Mouse (Mus musculus): ENCODE measurements around the gene Chic2. TPM values are rescaled to one million over a fixed set of nuclear protein-coding genes. Genes with fewer than 3 reads are reported as not detected.
A peak's percentile ranks its signal among the peaks of the same experiment; 100 is the strongest.

The Chic2 gene
- polyA plus RNA-seq, 1 experiment from 2014 or later, result 30.2 TPM

DNA sequence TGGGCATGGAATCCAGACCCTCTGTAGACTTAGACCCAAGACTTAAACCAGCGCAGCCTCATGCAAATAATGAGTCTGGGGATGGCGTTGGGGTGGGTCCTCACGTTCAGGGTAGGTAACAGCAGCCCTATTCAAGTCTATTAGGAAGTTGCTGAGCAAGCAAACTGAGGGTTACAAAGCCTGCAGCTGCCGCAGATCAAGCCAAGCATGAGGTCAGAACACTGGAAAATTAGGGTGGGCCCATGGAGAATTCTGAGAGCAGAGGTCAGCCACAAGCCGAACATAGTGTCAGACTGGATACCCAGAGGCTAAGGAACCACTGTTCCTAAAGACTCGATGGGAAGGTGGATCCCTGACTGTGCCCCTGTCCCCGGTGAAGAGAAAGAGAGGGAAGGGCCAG is 73.2 kb downstream of the Chic2 start:
- 60% methylated on average over 7 of the region's 7 CpGs for WGBS
- H3K27ac ChIP-seq (replicated peaks), result no peak overlapping the region
- peaks cover 18% of the 10 kb centered on the region for H3K4me1 ChIP-seq
- H3K36me3 ChIP-seq, result no peaks in the 10 kb centered on the region
- no peak overlapping the region for H3K9ac ChIP-seq (replicated peaks)
- no peaks in the 10 kb centered on the region for H3K9me3 ChIP-seq (replicated peaks)
- no peak overlapping the region for H3K4me2 ChIP-seq
- H3K4me3 ChIP-seq (replicated peaks), result no peak overlapping the region
- H3K27me3 ChIP-seq (replicated peaks), result peaks cover 14% of the 10 kb centered on the region
- no peak for ATAC-seq (ENCODE audit: low FRiP score)

DNA sequence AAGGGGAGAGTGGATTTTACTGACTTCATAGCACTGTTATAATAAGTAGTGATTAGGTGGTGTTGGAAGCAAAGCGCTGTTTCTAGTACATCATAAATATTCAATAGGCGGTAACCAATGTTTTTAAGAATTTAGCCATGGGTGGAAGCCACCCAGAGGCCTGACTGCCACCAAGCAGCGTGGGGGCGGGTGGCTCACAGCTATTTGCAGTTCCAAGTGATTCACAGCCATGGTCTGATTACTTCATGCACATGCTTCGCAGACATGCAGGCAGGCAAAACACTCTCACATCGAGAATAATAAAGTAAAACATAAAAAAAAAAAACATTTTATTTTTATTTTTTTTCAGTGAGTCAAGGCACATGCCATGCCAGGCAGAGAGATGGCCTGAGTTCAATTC is 75.2 kb downstream of the Chic2 start:
- no peak for ATAC-seq (ENCODE audit: low FRiP score)
- Histone ChIP-seq H3K4me3 (replicated peaks) (no peak overlapping the region), H3K9me3 (replicated peaks) (no peaks in the 10 kb centered on the region), H3K36me3 (no peaks in the 10 kb centered on the region), H3K27ac (replicated peaks) (no peak overlapping the region), H3K4me2 (no peak overlapping the region), H3K27me3 (replicated peaks) (peaks cover 13% of the 10 kb centered on the region), H3K4me1 (peaks cover 11% of the 10 kb centered on the region), H3K9ac (replicated peaks) (no peak overlapping the region)
- 90% methylated on average over 6 of the region's 6 CpGs for WGBS

DNA sequence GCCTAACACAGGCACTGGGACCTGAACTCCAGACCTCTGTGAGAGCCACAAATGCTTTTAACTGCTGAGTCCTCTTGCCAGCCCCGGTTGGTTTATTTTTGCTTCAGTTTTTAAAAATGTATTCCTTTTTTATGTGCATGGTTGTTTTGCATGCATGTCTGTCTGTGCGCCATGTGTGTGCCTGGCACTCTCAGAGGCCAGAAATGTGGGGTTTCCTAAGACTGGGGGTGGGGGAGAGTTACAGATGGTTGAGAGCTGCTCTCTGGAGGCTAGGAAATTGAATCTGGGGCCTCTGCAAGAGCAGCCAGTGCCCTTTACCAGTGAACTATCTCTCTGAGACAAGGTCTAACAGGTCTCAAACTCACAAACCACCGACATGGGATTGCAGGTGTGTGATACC is 76.7 kb downstream of the Chic2 start:
- no peaks in the 10 kb centered on the region for H3K9me3 ChIP-seq (replicated peaks)
- H3K27ac ChIP-seq (replicated peaks), result no peak overlapping the region
- no peak overlapping the region for H3K4me2 ChIP-seq
- H3K27me3 ChIP-seq (replicated peaks), result peaks cover 18% of the 10 kb centered on the region
- no peak overlapping the region for H3K4me3 ChIP-seq (replicated peaks)
- H3K9ac ChIP-seq (replicated peaks), result no peak overlapping the region
- peaks cover 7% of the 10 kb centered on the region; the same call in 1 of the 2 replicates for H3K4me1 ChIP-seq
- no peaks in the 10 kb centered on the region for H3K36me3 ChIP-seq
- 83% methylated on average over 3 of the region's 3 CpGs for WGBS
- ATAC-seq (ENCODE audit: low FRiP score), result no peak

DNA sequence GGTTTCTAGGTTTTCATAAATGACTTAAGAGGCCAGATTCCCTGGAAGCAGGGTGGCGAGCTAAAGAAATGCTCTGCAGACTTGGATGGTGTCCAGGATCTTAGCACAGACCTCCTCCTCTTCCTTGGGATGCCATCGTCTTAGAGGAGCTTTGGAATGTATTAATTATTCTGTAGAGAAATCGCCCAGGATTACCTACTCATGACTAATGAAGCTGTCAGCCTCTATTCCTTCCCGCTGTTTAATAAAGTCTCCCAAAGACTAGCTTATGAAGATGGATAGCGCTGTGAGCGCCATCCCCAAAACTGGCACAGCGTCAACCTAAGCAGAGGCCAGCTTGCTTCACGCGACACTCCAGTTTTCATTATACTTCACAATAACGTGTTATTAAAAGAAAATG is 77.7 kb downstream of the Chic2 start:
- peak overlapping the region; percentile 15; the same call in 1 of the 2 replicates for H3K4me2 ChIP-seq
- H3K9me3 ChIP-seq (replicated peaks), result no peaks in the 10 kb centered on the region
- 35% methylated on average over 10 of the region's 10 CpGs for WGBS
- H3K4me1 ChIP-seq, result peaks cover 7% of the 10 kb centered on the region; the same call in 1 of the 2 replicates
- no peak overlapping the region for H3K9ac ChIP-seq (replicated peaks)
- no peaks in the 10 kb centered on the region for H3K36me3 ChIP-seq
- no peak overlapping the region for H3K4me3 ChIP-seq (replicated peaks)
- no peak overlapping the region for H3K27ac ChIP-seq (replicated peaks)
- peaks cover 15% of the 10 kb centered on the region for H3K27me3 ChIP-seq (replicated peaks)
- no peak for ATAC-seq (ENCODE audit: low FRiP score)

DNA sequence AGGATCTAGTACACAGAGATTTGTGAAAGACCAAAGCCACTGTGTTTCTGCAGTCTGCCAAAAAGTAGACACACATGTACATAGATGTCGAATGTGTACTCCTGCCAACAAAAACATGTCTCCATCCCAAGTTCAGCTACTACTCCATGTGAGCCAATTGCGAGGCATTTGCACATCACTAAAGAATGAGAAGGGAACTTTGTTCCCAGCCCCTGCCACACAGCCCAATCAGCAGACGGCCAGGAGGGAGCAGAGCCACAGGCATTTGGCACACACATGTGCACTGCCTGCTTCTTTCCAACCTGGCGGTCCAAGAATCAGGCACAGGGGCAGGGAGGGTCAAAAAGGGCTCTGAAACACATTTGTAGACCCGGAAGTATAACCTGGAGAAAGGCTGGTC is 81.8 kb downstream of the Chic2 start:
- Histone ChIP-seq H3K27ac (replicated peaks) (no peak overlapping the region), H3K4me2 (no peak overlapping the region), H3K9ac (replicated peaks) (no peak overlapping the region), H3K4me1 (peaks cover 7% of the 10 kb centered on the region; the same call in 1 of the 2 replicates), H3K9me3 (replicated peaks) (no peaks in the 10 kb centered on the region), H3K4me3 (replicated peaks) (no peak overlapping the region), H3K27me3 (replicated peaks) (peaks cover 21% of the 10 kb centered on the region; the same call in 1 of the 2 replicates), H3K36me3 (no peaks in the 10 kb centered on the region)
- WGBS, result 84% methylated on average over 5 of the region's 5 CpGs
- ATAC-seq (ENCODE audit: low FRiP score), result no peak

DNA sequence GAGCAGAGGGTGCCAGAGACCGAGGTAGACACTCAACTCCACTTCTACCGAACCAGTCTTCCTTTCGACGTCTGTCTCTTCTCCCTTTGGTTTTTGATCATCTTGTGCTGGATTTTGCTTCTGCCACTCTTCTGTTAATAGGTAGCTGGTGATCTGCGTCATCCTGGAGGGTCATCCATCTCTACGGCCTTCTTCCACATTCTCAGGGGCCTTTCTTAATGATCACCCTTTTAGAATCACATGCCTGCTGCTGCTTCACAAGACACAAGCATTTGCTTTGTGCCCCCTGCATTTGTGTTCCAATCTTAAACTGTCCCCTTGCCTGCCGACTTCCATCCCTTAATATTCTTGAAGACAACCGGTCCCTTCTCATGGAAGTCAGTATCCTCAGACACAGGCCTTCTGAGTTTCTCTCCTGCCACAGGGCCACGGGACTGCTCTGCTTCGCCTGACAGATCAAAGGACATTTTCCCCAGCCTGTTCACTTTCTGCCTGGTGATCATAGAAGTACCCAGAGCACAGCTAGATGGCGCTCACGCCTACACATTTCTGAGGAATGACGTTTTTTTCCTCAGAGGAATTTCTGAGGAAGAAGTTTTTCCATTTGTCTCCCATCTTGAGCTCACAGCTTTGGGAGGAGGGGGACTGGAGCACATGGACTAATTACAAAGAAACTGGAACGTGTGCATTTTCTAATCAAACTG is 83.6 kb downstream of the Chic2 start:
- H3K9me3 ChIP-seq (replicated peaks), result no peaks in the 10 kb centered on the region
- no peaks in the 10 kb centered on the region for H3K36me3 ChIP-seq
- no peak for ATAC-seq (ENCODE audit: low FRiP score)
- H3K27me3 ChIP-seq (replicated peaks), result peaks cover 21% of the 10 kb centered on the region; the same call in 1 of the 2 replicates
- WGBS, result 32% methylated on average over 14 of the region's 14 CpGs
- no peak overlapping the region for H3K27ac ChIP-seq (replicated peaks)
- H3K4me2 ChIP-seq, result no peak overlapping the region
- peaks cover 7% of the 10 kb centered on the region; the same call in 1 of the 2 replicates for H3K4me1 ChIP-seq
- no peak overlapping the region for H3K9ac ChIP-seq (replicated peaks)
- H3K4me3 ChIP-seq (replicated peaks), result no peak overlapping the region

DNA sequence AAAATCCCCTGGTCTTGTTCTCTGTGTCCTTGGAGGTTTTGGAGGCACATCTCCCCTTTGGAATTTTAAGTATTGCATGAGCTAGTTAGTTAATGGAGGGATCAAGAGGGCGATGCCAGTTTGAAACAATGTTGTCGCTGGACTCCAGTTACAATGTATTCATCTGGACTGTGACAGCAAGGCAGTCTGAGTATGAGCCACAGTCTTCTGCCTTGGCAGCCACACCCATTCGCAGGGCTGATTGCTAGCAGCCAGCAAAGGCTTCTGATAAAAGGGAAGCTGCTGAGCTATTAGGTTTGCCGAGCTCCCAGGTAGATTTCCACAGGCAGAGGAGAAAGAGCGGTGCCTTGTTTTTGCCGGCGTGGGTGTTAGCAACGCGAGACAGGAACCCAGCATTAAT is 84.3 kb downstream of the Chic2 start:
- peaks cover 21% of the 10 kb centered on the region; the same call in 1 of the 2 replicates for H3K27me3 ChIP-seq (replicated peaks)

DNA sequence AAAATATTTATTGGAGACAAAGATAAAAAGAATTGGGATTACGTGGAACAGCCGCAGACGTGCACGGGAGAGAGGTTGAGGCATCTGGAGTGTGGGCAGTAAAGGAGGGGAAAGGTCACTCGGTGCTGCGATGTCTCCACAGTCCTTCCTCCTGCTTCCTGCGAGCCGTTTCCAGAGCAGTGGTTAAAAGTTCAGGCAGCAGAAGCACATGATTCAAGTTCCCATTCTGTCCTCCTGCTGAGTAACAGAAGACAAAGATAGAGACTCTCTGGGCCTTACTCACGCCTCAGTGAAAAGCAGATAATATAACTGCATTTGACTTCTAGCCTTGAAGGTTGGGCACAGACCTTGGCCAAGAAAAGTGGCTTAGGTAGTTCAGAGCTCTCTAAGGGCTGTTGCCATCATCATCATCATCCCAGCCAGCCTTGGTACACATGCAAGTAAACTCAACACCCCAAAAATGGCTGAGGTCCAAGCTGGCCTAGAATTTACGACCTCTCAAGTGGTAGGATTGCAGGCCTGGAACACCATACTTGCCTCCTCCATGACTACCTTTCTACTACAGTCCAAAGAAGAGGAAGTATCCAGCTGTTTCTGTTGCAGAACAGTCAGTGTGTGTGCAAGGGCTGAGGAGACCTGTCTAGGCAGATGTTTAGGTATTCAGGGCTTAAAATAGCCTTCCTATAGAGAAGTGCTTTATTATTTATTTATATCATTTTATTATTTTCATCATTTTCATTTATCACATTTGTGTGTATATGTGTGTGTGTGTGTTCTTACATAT is 87.1 kb downstream of the Chic2 start:
- no peak for ATAC-seq (ENCODE audit: low FRiP score)
- H3K4me2 ChIP-seq, result no peak overlapping the region
- 63% methylated on average over 10 of the region's 10 CpGs for WGBS
- no peak overlapping the region for H3K4me3 ChIP-seq (replicated peaks)
- H3K36me3 ChIP-seq, result no peaks in the 10 kb centered on the region
- peaks cover 7% of the 10 kb centered on the region; the same call in 1 of the 2 replicates for H3K4me1 ChIP-seq
- no peaks in the 10 kb centered on the region for H3K9me3 ChIP-seq (replicated peaks)
- no peak overlapping the region for H3K9ac ChIP-seq (replicated peaks)
- no peak overlapping the region for H3K27ac ChIP-seq (replicated peaks)
- H3K27me3 ChIP-seq (replicated peaks), result peaks cover 13% of the 10 kb centered on the region; the same call in 1 of the 2 replicates

More for the DNA sequence above, 84.3 kb downstream of the Chic2 start:
- Histone ChIP-seq H3K27ac (replicated peaks) (no peak overlapping the region), H3K4me1 (peaks cover 7% of the 10 kb centered on the region; the same call in 1 of the 2 replicates), H3K9me3 (replicated peaks) (no peaks in the 10 kb centered on the region), H3K9ac (replicated peaks) (no peak overlapping the region), H3K4me2 (no peak overlapping the region), H3K36me3 (no peaks in the 10 kb centered on the region), H3K4me3 (replicated peaks) (no peak overlapping the region)
- ATAC-seq (ENCODE audit: low FRiP score), result no peak
- WGBS, result 75% methylated on average over 9 of the region's 9 CpGs

DNA sequence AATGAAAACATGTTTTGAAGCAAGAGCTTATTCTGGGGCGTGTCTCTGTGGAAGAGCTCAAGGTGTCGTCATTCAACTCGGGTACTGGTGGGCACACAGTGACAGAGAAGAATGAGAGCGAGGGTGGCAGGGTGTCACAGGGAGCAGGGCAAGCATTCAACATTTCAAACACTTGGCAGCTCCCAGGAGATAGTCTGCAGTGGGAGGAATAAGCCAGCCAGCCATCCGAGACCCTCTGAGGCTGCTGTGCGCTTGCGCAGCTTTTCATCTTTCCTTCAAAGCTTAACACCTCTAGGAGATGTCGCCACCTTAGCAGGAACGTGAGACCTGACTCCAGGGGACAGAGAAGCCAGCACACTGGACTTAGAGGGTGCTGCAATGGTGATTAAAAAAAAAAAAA is 88.2 kb downstream of the Chic2 start:
- H3K27me3 ChIP-seq (replicated peaks), result peaks cover 13% of the 10 kb centered on the region; the same call in 1 of the 2 replicates
- WGBS, result 49% methylated on average over 9 of the region's 9 CpGs

DNA sequence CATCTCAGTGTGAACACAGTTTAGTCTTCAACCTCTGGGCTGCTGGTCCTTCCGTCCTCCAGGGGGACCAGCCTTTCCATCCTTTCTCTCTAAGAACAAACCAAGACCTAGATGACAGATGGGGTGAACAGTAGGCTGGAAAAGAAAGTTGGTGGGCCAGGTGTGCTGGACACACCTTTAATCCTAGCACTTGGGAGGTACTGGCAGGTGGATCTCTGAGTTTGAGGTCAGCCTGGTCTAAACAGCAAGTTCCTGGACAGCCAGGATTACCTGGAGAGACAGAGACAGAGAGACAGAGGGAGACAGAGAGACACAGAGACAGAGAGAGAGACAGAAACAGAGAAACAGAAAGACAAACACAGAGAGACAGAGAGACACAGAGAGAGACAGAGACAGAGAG is 89.0 kb downstream of the Chic2 start:
- H3K27me3 ChIP-seq (replicated peaks), result peaks cover 9% of the 10 kb centered on the region; the same call in 1 of the 2 replicates

More for the DNA sequence above, 88.2 kb downstream of the Chic2 start:
- no peak overlapping the region for H3K4me2 ChIP-seq
- H3K9me3 ChIP-seq (replicated peaks), result no peaks in the 10 kb centered on the region
- no peak overlapping the region for H3K9ac ChIP-seq (replicated peaks)
- peaks cover 7% of the 10 kb centered on the region; the same call in 1 of the 2 replicates for H3K4me1 ChIP-seq
- H3K4me3 ChIP-seq (replicated peaks), result no peak overlapping the region
- ATAC-seq (ENCODE audit: low FRiP score), result no peak
- H3K36me3 ChIP-seq, result no peaks in the 10 kb centered on the region
- no peak overlapping the region for H3K27ac ChIP-seq (replicated peaks)

DNA sequence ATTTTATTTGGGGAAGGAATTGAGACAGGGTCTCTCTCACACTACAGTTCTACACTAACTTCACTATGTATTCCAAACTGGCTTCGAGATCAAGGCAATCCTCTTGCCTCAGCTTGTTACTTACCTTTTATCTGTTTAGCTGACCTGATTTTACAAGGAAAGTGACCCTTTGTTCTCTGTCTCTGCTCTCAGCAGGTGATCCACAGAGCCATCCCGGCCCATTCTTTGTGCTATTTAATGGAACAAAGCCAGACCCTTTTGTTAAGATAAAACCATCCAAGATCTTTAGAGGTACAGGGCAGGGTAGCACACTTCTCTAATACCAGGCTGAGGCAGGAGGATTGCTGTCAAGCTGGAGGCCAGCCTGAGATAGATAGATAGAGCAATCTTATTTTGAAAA is 91.6 kb downstream of the Chic2 start:
- peaks cover 4% of the 10 kb centered on the region; the same call in 1 of the 2 replicates for H3K27me3 ChIP-seq (replicated peaks)
- no peak overlapping the region for H3K4me2 ChIP-seq
- no peak overlapping the region for H3K27ac ChIP-seq (replicated peaks)
- no peak for ATAC-seq (ENCODE audit: low FRiP score)
- peaks cover 7% of the 10 kb centered on the region; the same call in 1 of the 2 replicates for H3K4me1 ChIP-seq
- 11% methylated on average over 2 of the region's 2 CpGs for WGBS
- H3K36me3 ChIP-seq, result no peaks in the 10 kb centered on the region
- H3K9ac ChIP-seq (replicated peaks), result no peak overlapping the region
- H3K4me3 ChIP-seq (replicated peaks), result no peak overlapping the region
- no peaks in the 10 kb centered on the region for H3K9me3 ChIP-seq (replicated peaks)

More for the DNA sequence above, 89.0 kb downstream of the Chic2 start:
- H3K4me2 ChIP-seq, result no peak overlapping the region
- H3K27ac ChIP-seq (replicated peaks), result no peak overlapping the region
- H3K9ac ChIP-seq (replicated peaks), result no peak overlapping the region
- H3K36me3 ChIP-seq, result no peaks in the 10 kb centered on the region
- WGBS, result 93% methylated on average over 1 of the region's 1 CpGs
- ATAC-seq (ENCODE audit: low FRiP score), result no peak
- peaks cover 7% of the 10 kb centered on the region; the same call in 1 of the 2 replicates for H3K4me1 ChIP-seq
- H3K4me3 ChIP-seq (replicated peaks), result no peak overlapping the region
- no peaks in the 10 kb centered on the region for H3K9me3 ChIP-seq (replicated peaks)

All from neural tube, embryonic 15.5 days (tissue).